Mouse (Mus musculus): ENCODE measurements around the gene Irf2bp2. TPM values are rescaled to one million over a fixed set of nuclear protein-coding genes. Genes with fewer than 3 reads are reported as not detected.

Gene Irf2bp2
- total RNA-seq, 2 experiments from 2014 or later = 91.0 to 110 TPM

Other genes starting within 250 kb of the Irf2bp2 start
- gene Coa6, start 171.5 kb downstream of the Irf2bp2 start, total RNA-seq (2021) = 10 to 100 TPM; 30.3 to 33.6 TPM
- gene Tarbp1, start 118.9 kb downstream of the Irf2bp2 start, total RNA-seq (2021) = 1 to 10 TPM; 8.7 to 9.8 TPM